Mouse (Mus musculus): ENCODE data around the gene Mroh2a. TPM values are rescaled to one million over a fixed set of nuclear protein-coding genes. Genes with fewer than 3 reads are reported as not detected.
A peak's percentile ranks its signal among the peaks of the same experiment; 100 is the strongest.

The Mroh2a gene
- polyA plus RNA-seq, 1 experiment from 2014 or later: 0.28 TPM

- peaks cover 76% of the 10 kb centered on the region for H3K36me3 ChIP-seq (replicated peaks)
- WGBS (ENCODE audit: insufficient replicate concordance): 57% methylated on average over 4 of the region's 4 CpGs
- ATAC-seq (ENCODE audit: insufficient read depth): no peak
Measured at GRCm38 (mm10) chr1:88272851-88273250, 46.1 kb downstream of the Mroh2a start.

GRCm38 (mm10) chr1:88273326-88273725 lies 46.5 kb downstream of the Mroh2a start:
- H3K4me2 ChIP-seq: no peak overlapping the region
- peaks cover 72% of the 10 kb centered on the region for H3K36me3 ChIP-seq (replicated peaks)
- ATAC-seq (ENCODE audit: insufficient read depth): no peak
- no peak overlapping the region for H3K9ac ChIP-seq
- H3K4me3 ChIP-seq (replicated peaks): no peak overlapping the region
- H3K27me3 ChIP-seq: no peaks in the 10 kb centered on the region
- no peak overlapping the region for H3K27ac ChIP-seq (replicated peaks)
- peaks cover 32% of the 10 kb centered on the region for H3K4me1 ChIP-seq (replicated peaks)
- WGBS (ENCODE audit: insufficient replicate concordance): 82% methylated on average over 3 of the region's 3 CpGs
- H3K9me3 ChIP-seq (replicated peaks): no peaks in the 10 kb centered on the region

More at GRCm38 (mm10) chr1:88272851-88273250, 46.1 kb downstream of the Mroh2a start:
- no peaks in the 10 kb centered on the region for H3K9me3 ChIP-seq (replicated peaks)
- no peak overlapping the region for H3K4me3 ChIP-seq (replicated peaks)
- peaks cover 28% of the 10 kb centered on the region for H3K4me1 ChIP-seq (replicated peaks)
- H3K27ac ChIP-seq (replicated peaks): no peak overlapping the region
- no peaks in the 10 kb centered on the region for H3K27me3 ChIP-seq
- no peak overlapping the region for H3K9ac ChIP-seq
- no peak overlapping the region for H3K4me2 ChIP-seq

- Histone ChIP-seq H3K9me3 (replicated peaks) (no peaks in the 10 kb centered on the region), H3K36me3 (replicated peaks) (peaks cover 66% of the 10 kb centered on the region), H3K4me1 (replicated peaks) (peaks cover 34% of the 10 kb centered on the region), H3K27me3 (no peaks in the 10 kb centered on the region), H3K27ac (replicated peaks) (no peak overlapping the region), H3K4me2 (no peak overlapping the region), H3K4me3 (replicated peaks) (no peak overlapping the region), H3K9ac (no peak overlapping the region)
- ATAC-seq (ENCODE audit: insufficient read depth): no peak
- WGBS (ENCODE audit: insufficient replicate concordance): 70% methylated on average over 4 of the region's 4 CpGs
Measured at GRCm38 (mm10) chr1:88273832-88274231, 47.0 kb downstream of the Mroh2a start.

GRCm38 (mm10) chr1:88274371-88275077 lies 47.7 kb downstream of the Mroh2a start:
- Histone ChIP-seq H3K9me3 (replicated peaks) (no peaks in the 10 kb centered on the region), H3K9ac (no peak overlapping the region), H3K27ac (replicated peaks) (no peak overlapping the region), H3K4me2 (no peak overlapping the region), H3K36me3 (replicated peaks) (peaks cover 60% of the 10 kb centered on the region), H3K27me3 (no peaks in the 10 kb centered on the region), H3K4me1 (replicated peaks) (peaks cover 41% of the 10 kb centered on the region), H3K4me3 (replicated peaks) (no peak overlapping the region)
- no peak for ATAC-seq (ENCODE audit: insufficient read depth)
- WGBS (ENCODE audit: insufficient replicate concordance): 69% methylated on average over 11 of the region's 11 CpGs

- H3K9me3 ChIP-seq (replicated peaks): no peaks in the 10 kb centered on the region
- H3K4me1 ChIP-seq (replicated peaks): peaks cover 42% of the 10 kb centered on the region
- no peak overlapping the region for H3K27ac ChIP-seq (replicated peaks)
- H3K4me3 ChIP-seq (replicated peaks): peak overlapping the region; percentile 60
- H3K36me3 ChIP-seq (replicated peaks): peaks cover 53% of the 10 kb centered on the region
- peak overlapping the region; percentile 68; the same call in 1 of the 2 replicates for H3K9ac ChIP-seq
- H3K27me3 ChIP-seq: no peaks in the 10 kb centered on the region
- WGBS (ENCODE audit: insufficient replicate concordance): 63% methylated on average over 13 of the region's 13 CpGs
- H3K4me2 ChIP-seq: peak overlapping the region; percentile 66
- ATAC-seq (ENCODE audit: insufficient read depth): no peak
Measured at GRCm38 (mm10) chr1:88275078-88275680, 48.4 kb downstream of the Mroh2a start.

- H3K4me2 ChIP-seq: peak overlapping the region; percentile 66
- peak overlapping the region; percentile 68 for H3K9ac ChIP-seq
- no peaks in the 10 kb centered on the region for H3K9me3 ChIP-seq (replicated peaks)
- peak overlapping the region; percentile 60 for H3K4me3 ChIP-seq (replicated peaks)
- peak overlapping the region; percentile 84 for H3K27ac ChIP-seq (replicated peaks)
- H3K36me3 ChIP-seq (replicated peaks): peaks cover 50% of the 10 kb centered on the region
- H3K27me3 ChIP-seq: no peaks in the 10 kb centered on the region
- no peak for ATAC-seq (ENCODE audit: insufficient read depth)
- 56% methylated on average over 13 of the region's 13 CpGs for WGBS (ENCODE audit: insufficient replicate concordance)
- H3K4me1 ChIP-seq (replicated peaks): peaks cover 42% of the 10 kb centered on the region
Measured at GRCm38 (mm10) chr1:88275698-88276523, 49.1 kb downstream of the Mroh2a start.

- Histone ChIP-seq H3K4me2 (peak overlapping the region; percentile 66), H3K36me3 (replicated peaks) (peaks cover 44% of the 10 kb centered on the region), H3K9ac (peak overlapping the region; percentile 68), H3K27ac (replicated peaks) (peak overlapping the region; percentile 84), H3K4me3 (replicated peaks) (peak overlapping the region; percentile 60), H3K9me3 (replicated peaks) (no peaks in the 10 kb centered on the region), H3K27me3 (no peaks in the 10 kb centered on the region), H3K4me1 (replicated peaks) (peaks cover 42% of the 10 kb centered on the region)
- peak; percentile 38 for ATAC-seq (ENCODE audit: insufficient read depth)
- WGBS (ENCODE audit: insufficient replicate concordance): 15% methylated on average over 10 of the region's 10 CpGs
Measured at GRCm38 (mm10) chr1:88276524-88277097, 49.8 kb downstream of the Mroh2a start.

- H3K4me3 ChIP-seq (replicated peaks): peak within 1 kb of the TSS; percentile 60
- peaks cover 37% of the 10 kb centered on the region for H3K36me3 ChIP-seq (replicated peaks)
- peak; percentile 90 for ATAC-seq (ENCODE audit: insufficient read depth)
- H3K9me3 ChIP-seq (replicated peaks): no peaks in the 10 kb centered on the region
- WGBS (ENCODE audit: insufficient replicate concordance): under 1% methylated on average over 50 of the region's 50 CpGs
- peak within 1 kb of the TSS; percentile 66 for H3K4me2 ChIP-seq
- H3K27ac ChIP-seq (replicated peaks): peak within 1 kb of the TSS; percentile 84
- H3K4me1 ChIP-seq (replicated peaks): peaks cover 42% of the 10 kb centered on the region
- no peaks in the 10 kb centered on the region for H3K27me3 ChIP-seq
- H3K9ac ChIP-seq: peak within 1 kb of the TSS; percentile 68
Measured at GRCm38 (mm10) chr1:88277098-88277817, 50.5 kb downstream of the Mroh2a start, which contains the start of the genes Hjurp and Trpm8. Hjurp (minus strand) TSS chr1:88277633. Trpm8 (plus strand) TSS chr1:88277661.

- H3K9ac ChIP-seq: peak overlapping the region; percentile 68
- no peak for ATAC-seq (ENCODE audit: insufficient read depth)
- peaks cover 42% of the 10 kb centered on the region for H3K4me1 ChIP-seq (replicated peaks)
- H3K27me3 ChIP-seq: no peaks in the 10 kb centered on the region
- 59% methylated on average over 18 of the region's 18 CpGs for WGBS (ENCODE audit: insufficient replicate concordance)
- peak overlapping the region; percentile 60 for H3K4me3 ChIP-seq (replicated peaks)
- H3K27ac ChIP-seq (replicated peaks): peak overlapping the region; percentile 84
- no peaks in the 10 kb centered on the region for H3K9me3 ChIP-seq (replicated peaks)
- peaks cover 30% of the 10 kb centered on the region for H3K36me3 ChIP-seq (replicated peaks)
- peak overlapping the region; percentile 66 for H3K4me2 ChIP-seq
Measured at GRCm38 (mm10) chr1:88277818-88278511, 51.2 kb downstream of the Mroh2a start.

Data from liver, embryonic 15.5 days (tissue).